Mouse (Mus musculus) thymus, postnatal 14 days (tissue): ENCODE data around the gene Fam171a1.
"Not testable (repeated sequence)": the region's sequence is repeated elsewhere in the genome, so short reads cannot be mapped to it uniquely, and the experiment has no call there.

ENCODE experiments used
- DNase-seq: peaks from one replicate; pipeline ENCODE4 v3.0.0; 2021

The Fam171a1 gene

GRCm38 (mm10) chr2:3174890-3175289 lies 60.9 kb downstream of the Fam171a1 start:
- DNase-seq, result no peak

- not testable (repeated sequence) for DNase-seq
Measured at GRCm38 (mm10) chr2:3175988-3176387, 62.0 kb downstream of the Fam171a1 start.

- DNase-seq, result no peak
Measured at GRCm38 (mm10) chr2:3176751-3177150, 62.7 kb downstream of the Fam171a1 start.

GRCm38 (mm10) chr2:3180550-3180949 lies 66.5 kb downstream of the Fam171a1 start:
- DNase-seq, result no peak

GRCm38 (mm10) chr2:3183656-3184055 lies 69.6 kb downstream of the Fam171a1 start:
- no peak for DNase-seq

- no peak for DNase-seq
Measured at GRCm38 (mm10) chr2:3185335-3185734, 71.3 kb downstream of the Fam171a1 start.

- no peak for DNase-seq
Measured at GRCm38 (mm10) chr2:3188745-3189475, 74.9 kb downstream of the Fam171a1 start.

- DNase-seq, result no peak
Measured at GRCm38 (mm10) chr2:3191149-3191548, 77.1 kb downstream of the Fam171a1 start.

GRCm38 (mm10) chr2:3195511-3195910 lies 81.5 kb downstream of the Fam171a1 start:
- DNase-seq, result no peak

GRCm38 (mm10) chr2:3200422-3200821 lies 86.4 kb downstream of the Fam171a1 start:
- no peak for DNase-seq

- DNase-seq, result no peak
Measured at GRCm38 (mm10) chr2:3206975-3207642, 93.1 kb downstream of the Fam171a1 start.

- no peak for DNase-seq
Measured at GRCm38 (mm10) chr2:3215480-3215879, 101.5 kb downstream of the Fam171a1 start.

GRCm38 (mm10) chr2:3216617-3217016 lies 102.6 kb downstream of the Fam171a1 start:
- no peak for DNase-seq

GRCm38 (mm10) chr2:3217577-3217976 lies 103.6 kb downstream of the Fam171a1 start:
- not testable (repeated sequence) for DNase-seq

GRCm38 (mm10) chr2:3218225-3218624 lies 104.2 kb downstream of the Fam171a1 start:
- no peak for DNase-seq

GRCm38 (mm10) chr2:3228475-3228874 lies 114.5 kb downstream of the Fam171a1 start:
- DNase-seq, result no peak

- peak; percentile 40 for DNase-seq
Measured at GRCm38 (mm10) chr2:3229060-3229459, 115.0 kb downstream of the Fam171a1 start.

GRCm38 (mm10) chr2:3239255-3239654 lies 125.2 kb downstream of the Fam171a1 start:
- DNase-seq, result no peak

GRCm38 (mm10) chr2:3244251-3244650 lies 130.2 kb downstream of the Fam171a1 start:
- DNase-seq, result no peak

- no peak for DNase-seq
Measured at GRCm38 (mm10) chr2:3251309-3251708, 137.3 kb downstream of the Fam171a1 start.

GRCm38 (mm10) chr2:3266466-3266865 lies 152.4 kb downstream of the Fam171a1 start:
- DNase-seq, result no peak

GRCm38 (mm10) chr2:3267879-3268278 lies 153.9 kb downstream of the Fam171a1 start:
- no peak for DNase-seq

- DNase-seq, result no peak
Measured at GRCm38 (mm10) chr2:3273349-3273748, 159.3 kb downstream of the Fam171a1 start.

GRCm38 (mm10) chr2:3276106-3276505 lies 162.1 kb downstream of the Fam171a1 start:
- no peak for DNase-seq
